Mouse (Mus musculus) E14TG2a.4 (cell line): ENCODE measurements around the gene Med14.

ENCODE experiments used
- CTCF ChIP-seq: conservative IDR thresholded peaks from 2 replicates; pipeline ENCODE4 v1.5.1; 2014; ENCODE audit warnings: low read length
- NANOG ChIP-seq: IDR thresholded peaks from 2 replicates; pipeline ENCODE4 v1.6.1; 2014; ENCODE audit warnings: borderline replicate concordance, low read length, mixed read lengths

DNA sequence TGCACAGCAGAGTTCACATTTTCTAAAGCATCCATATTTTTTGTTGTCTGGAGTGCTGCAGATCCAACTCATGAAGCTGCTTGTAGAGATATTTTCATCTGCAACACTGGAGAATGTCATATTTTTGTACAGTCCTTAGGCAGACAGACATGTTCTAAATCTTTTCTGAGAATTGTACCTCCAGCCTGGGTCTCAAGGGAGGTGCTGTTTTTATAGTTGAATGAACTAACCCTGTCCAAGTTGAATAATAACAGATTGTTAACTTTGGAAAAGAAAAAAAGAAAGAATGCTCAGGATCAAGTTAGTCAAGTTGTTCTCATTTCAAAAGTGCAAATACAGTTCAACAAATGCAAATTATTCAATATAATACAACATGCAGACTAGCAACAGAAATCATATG is 21.5 kb downstream of the Med14 start:
- TF ChIP-seq CTCF (no peak), NANOG (no peak)
